Mouse (Mus musculus) hindbrain, embryonic 13.5 days (tissue): ENCODE data around the gene Mt1. TPM values are rescaled to one million over a fixed set of nuclear protein-coding genes. Genes with fewer than 3 reads are reported as not detected.

Experiments
- ATAC-seq: fragments of 200-750 bp; cut with Nextera tagmentation; 2 replicates; pipeline ENCODE4 v1.8.0; 2017; ENCODE audit warnings: moderate TSS enrichment; ENCODE audit not compliant: low FRiP score
- H3K27ac ChIP-seq: fragments of 300-500 bp; sonication (generic); 2 replicates; pipeline ENCODE4 v1.5.1; 2015; ENCODE audit warnings: inconsistent platforms, mild to moderate bottlenecking, moderate library complexity
- H3K27me3 ChIP-seq: fragments of 300-500 bp; sonication (generic); 2 replicates; pipeline ENCODE4 v1.6.1; 2015; ENCODE audit warnings: mild to moderate bottlenecking, inconsistent platforms
- H3K36me3 ChIP-seq: fragments of 300-500 bp; sonication (generic); 2 replicates; pipeline ENCODE4 v1.6.1; 2015; ENCODE audit warnings: mild to moderate bottlenecking, inconsistent platforms
- H3K4me1 ChIP-seq: fragments of 300-500 bp; sonication (generic); replicated peaks from 2 replicates; pipeline ENCODE4 v1.6.1; 2015; ENCODE audit warnings: inconsistent platforms
- H3K4me2 ChIP-seq: fragments of 300-500 bp; sonication (generic); 2 replicates; pipeline ENCODE4 v1.6.1; 2015; ENCODE audit warnings: inconsistent platforms, mild to moderate bottlenecking, moderate library complexity
- H3K4me3 ChIP-seq: fragments of 300-500 bp; sonication (generic); 2 replicates; pipeline ENCODE4 v1.5.1; 2015; ENCODE audit warnings: mild to moderate bottlenecking, inconsistent platforms
- H3K9ac ChIP-seq: fragments of 300-500 bp; sonication (generic); 2 replicates; pipeline ENCODE4 v1.6.1; 2015; ENCODE audit warnings: mild to moderate bottlenecking, inconsistent platforms
- H3K9me3 ChIP-seq: fragments of 300-500 bp; sonication (generic); 2 replicates; pipeline ENCODE4 v1.6.1; 2016; ENCODE audit warnings: inconsistent platforms
- WGBS: fragments of 180-500 bp; shearing (Covaris S2); methylation state at CpG from one replicate; pipeline ENCODE4 v1.1.7; 2015; 5-methylcytosine and 5-hydroxymethylcytosine counted together
- polyA plus RNA-seq: library from polyadenylated mRNA; unstranded; fragments of >200 nt; fragmentation: Nextera tagmentation; extraction: Ambion mirVana; gene quantifications from 2 replicates; pipeline ENCODE4 v1.2.1, GENCODE M21; 2015

The Mt1 gene
- polyA plus RNA-seq, 1 experiment from 2014 or later = 35.8 TPM

DNA sequence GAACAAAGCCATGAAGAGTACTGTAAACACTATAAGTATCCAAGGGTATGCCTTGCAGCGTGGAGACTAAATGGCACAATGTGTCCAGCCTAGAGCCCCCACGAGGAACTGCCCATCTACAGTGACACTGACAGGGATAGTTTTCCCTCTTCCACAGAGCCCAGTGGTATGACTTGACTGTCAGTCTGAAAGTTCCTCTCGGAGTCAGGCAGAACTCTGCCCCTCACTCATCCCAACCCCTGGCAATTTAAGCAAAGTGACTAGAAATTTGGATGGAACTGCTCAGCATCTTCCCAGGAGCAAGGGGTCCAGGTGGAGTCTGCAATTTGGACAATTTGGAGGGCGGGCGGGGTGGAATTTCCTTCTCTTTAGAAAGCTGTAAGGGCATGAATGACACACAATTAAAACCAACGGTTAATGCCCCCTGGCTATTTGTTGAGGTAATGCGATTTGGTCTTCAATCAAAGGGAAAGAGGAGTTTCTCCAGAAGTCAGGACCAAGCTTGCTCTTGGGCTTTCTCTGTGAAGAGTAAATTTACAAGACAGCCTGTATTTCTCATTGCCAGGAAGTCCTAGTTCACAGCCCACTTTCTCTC, 4.2 kb upstream of the Mt1 start:
- Histone ChIP-seq H3K4me2 (no peak overlapping the region), H3K9ac (no peak overlapping the region), H3K4me1 (peaks cover 35% of the 10 kb centered on the region), H3K27ac (no peak overlapping the region), H3K9me3 (no peaks in the 10 kb centered on the region), H3K4me3 (no peak overlapping the region), H3K36me3 (no peaks in the 10 kb centered on the region), H3K27me3 (peaks cover 100% of the 10 kb centered on the region)
- no peak for ATAC-seq
- WGBS = 30% methylated on average over 7 of the region's 7 CpGs

DNA sequence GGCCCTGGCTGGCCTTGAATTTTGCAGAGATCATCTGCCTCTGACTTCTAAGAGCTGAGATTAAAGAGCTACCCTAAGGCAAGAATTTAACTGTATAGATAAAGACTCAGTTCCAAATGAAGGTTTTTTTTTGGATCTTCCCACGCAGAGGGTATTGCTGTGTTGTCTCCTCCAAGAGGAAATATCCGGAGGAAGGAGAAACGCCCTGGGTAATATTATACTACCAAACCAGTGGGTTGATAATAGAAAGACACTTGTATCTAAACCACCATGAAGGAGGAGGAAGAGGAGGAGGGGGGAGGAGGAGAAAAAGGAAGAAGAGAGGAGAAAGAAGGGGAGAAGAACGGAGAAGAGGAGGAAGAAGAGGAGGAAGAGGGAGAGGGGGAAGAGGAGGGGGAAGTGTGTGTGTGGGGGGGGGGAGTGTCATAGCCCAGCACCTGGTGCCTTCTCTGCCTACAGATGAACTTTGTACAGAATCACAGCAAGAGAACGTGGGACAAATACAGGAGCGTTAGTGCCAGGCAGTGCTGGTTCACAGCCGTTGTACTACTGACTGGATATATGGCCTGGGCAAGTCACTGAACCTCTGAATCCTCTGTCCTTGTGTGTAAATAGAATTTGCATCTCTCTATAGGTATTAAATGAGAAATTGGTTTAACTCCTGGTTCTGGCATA, 1.0 kb upstream of the Mt1 start:
- 71% methylated on average over 7 of the region's 7 CpGs for WGBS
- no peaks in the 10 kb centered on the region for H3K9me3 ChIP-seq
- no peak overlapping the region for H3K9ac ChIP-seq
- no peak overlapping the region for H3K27ac ChIP-seq
- H3K36me3 ChIP-seq = no peaks in the 10 kb centered on the region
- H3K4me1 ChIP-seq = peaks cover 26% of the 10 kb centered on the region
- 0 out of 2 replicates have a peak overlapping the region, but pooled peaks have one; percentile 45 for H3K4me3 ChIP-seq
- ATAC-seq = no peak
- H3K27me3 ChIP-seq = peaks cover 98% of the 10 kb centered on the region
- H3K4me2 ChIP-seq = no peak overlapping the region

DNA sequence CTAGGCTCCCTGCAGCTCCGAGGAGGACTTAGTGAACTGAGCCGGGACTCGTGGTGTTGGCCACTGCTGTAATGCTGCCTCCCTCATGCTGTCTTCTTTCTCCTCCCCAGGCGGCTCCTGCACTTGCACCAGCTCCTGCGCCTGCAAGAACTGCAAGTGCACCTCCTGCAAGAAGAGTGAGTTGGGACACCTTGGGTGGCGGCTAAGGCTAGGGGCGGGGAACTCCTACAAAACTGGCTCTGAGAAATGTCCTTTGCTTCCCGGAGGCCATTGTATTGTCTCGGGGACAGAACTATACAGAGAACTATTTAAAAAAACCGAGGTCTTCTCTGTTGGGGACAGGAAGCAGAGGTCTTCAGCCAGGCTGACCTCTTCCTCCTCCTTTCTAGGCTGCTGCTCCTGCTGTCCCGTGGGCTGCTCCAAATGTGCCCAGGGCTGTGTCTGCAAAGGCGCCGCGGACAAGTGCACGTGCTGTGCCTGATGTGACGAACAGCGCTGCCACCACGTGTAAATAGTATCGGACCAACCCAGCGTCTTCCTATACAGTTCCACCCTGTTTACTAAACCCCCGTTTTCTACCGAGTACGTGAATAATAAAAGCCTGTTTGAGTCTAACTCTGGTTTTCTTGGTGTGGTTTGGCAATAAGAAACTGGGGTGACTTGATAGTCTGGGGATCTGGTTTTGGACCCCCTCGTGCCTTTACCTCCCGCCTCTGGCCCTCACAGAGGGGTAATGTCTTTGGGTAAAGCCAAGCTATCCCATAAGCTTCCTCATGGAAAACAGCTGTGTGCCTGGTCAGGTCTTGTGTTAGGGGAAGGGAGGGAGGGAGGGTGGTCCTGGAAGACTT, 1.1 kb downstream of the Mt1 start:
- peaks cover 25% of the 10 kb centered on the region for H3K4me1 ChIP-seq
- no peak overlapping the region for H3K27ac ChIP-seq
- 0 out of 2 replicates have a peak overlapping the region, but pooled peaks have one; percentile 35 for H3K9ac ChIP-seq
- H3K9me3 ChIP-seq = no peaks in the 10 kb centered on the region
- peaks cover 98% of the 10 kb centered on the region for H3K27me3 ChIP-seq
- H3K4me3 ChIP-seq = peak overlapping the region; percentile 45
- H3K4me2 ChIP-seq = peak overlapping the region; percentile 86
- 3% methylated on average over 25 of the region's 25 CpGs for WGBS
- ATAC-seq = no peak
- H3K36me3 ChIP-seq = no peaks in the 10 kb centered on the region

DNA sequence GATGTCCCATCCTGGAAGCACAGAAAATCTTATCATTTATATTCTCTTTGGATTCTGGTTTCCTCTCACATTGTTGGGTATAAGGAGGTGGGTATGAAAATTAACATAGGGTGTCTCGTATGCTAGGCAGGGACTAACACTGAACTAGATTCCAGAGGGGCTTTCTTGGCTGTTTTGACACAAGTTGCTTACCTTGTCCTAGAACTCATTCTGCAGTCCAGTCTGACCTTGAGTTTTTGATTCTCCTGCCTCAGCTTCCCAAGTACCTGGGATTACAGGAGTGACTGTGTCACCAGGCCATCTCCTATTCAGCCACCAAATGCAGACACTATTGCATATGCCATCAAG, 1.7 kb downstream of the Mt1 start:
- WGBS = 83% methylated on average over 1 of the region's 1 CpGs
- no peak for ATAC-seq
- no peak overlapping the region for H3K4me2 ChIP-seq

DNA sequence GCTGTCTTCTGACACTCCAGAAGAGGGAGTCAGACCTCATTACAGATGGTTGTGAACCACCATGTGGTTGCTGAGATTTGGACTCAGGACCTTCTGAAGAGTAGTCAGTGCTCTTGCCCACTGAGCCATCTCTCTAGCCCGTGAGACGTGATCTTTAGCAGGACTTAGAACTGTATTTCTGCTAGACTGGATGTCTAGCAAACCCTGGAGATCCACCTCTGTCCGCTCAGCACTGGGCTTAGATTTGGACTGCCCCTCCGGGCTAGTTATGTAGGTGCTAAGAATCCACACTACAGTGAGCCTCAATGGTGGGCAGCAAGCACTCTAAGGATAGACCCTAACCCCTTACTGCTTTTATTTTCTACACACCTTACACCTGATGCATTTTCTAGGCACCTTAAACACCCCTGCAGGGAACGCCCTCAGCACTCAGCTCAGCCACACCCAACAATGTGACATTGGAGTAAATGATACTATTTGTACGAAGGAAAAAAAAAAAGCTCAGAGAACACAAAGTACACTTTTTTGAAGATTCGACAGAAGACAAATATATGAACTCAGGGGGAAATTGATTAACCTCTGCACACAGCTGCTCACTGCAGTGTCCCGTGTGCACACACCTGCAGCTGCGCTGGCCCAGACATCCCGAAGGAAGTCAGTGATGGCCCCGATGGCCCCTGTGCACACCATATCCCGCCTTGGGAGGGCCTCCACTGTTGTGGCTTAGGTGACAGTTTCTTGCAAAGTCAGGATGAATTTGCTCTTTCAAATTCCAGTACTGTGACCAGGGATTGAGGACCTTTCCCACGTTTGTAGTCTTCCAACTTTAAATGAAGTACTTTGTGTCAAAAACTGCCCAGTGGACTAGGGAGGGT, 3.4 kb downstream of the Mt1 start:
- no peak for ATAC-seq
- Histone ChIP-seq H3K4me3 (no peak overlapping the region), H3K36me3 (no peaks in the 10 kb centered on the region), H3K4me2 (no peak overlapping the region), H3K9me3 (no peaks in the 10 kb centered on the region), H3K27ac (no peak overlapping the region), H3K27me3 (peaks cover 97% of the 10 kb centered on the region), H3K4me1 (peaks cover 37% of the 10 kb centered on the region), H3K9ac (no peak overlapping the region)
- WGBS = 62% methylated on average over 13 of the region's 13 CpGs

More for the DNA sequence above, 1.7 kb downstream of the Mt1 start:
- H3K36me3 ChIP-seq = no peaks in the 10 kb centered on the region
- H3K27ac ChIP-seq = no peak overlapping the region
- H3K4me1 ChIP-seq = peaks cover 25% of the 10 kb centered on the region
- H3K4me3 ChIP-seq = no peak overlapping the region
- peaks cover 97% of the 10 kb centered on the region for H3K27me3 ChIP-seq
- H3K9me3 ChIP-seq = no peaks in the 10 kb centered on the region
- no peak overlapping the region for H3K9ac ChIP-seq

DNA sequence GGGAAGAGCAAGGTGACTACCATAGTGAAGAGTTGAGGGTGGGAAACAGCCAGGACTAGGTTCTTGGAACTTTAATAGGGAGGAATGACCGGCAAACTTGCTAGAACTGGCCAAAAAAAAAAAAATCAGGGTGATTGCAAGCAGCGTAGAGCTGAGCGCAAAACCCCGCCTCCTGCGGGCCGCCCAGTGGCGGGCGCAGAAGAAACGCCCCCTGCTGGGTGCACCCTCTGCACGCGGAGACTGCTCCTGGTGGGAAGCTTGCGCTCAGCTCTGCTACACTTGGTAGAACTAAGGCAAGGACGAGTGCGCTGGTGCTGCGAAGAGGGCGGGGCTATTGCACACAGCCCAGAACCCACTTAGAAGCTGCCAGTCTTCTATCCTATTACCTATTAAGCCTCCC, 4.2 kb downstream of the Mt1 start:
- Histone ChIP-seq H3K36me3 (no peaks in the 10 kb centered on the region), H3K27ac (no peak overlapping the region), H3K9me3 (no peaks in the 10 kb centered on the region), H3K9ac (no peak overlapping the region), H3K27me3 (peaks cover 95% of the 10 kb centered on the region), H3K4me3 (peak overlapping the region; percentile 13), H3K4me2 (peak overlapping the region; percentile 42), H3K4me1 (peaks cover 45% of the 10 kb centered on the region)
- peak; percentile 27; the same call in 1 of the 2 replicates for ATAC-seq
- under 1% methylated on average over 16 of the region's 16 CpGs for WGBS

DNA sequence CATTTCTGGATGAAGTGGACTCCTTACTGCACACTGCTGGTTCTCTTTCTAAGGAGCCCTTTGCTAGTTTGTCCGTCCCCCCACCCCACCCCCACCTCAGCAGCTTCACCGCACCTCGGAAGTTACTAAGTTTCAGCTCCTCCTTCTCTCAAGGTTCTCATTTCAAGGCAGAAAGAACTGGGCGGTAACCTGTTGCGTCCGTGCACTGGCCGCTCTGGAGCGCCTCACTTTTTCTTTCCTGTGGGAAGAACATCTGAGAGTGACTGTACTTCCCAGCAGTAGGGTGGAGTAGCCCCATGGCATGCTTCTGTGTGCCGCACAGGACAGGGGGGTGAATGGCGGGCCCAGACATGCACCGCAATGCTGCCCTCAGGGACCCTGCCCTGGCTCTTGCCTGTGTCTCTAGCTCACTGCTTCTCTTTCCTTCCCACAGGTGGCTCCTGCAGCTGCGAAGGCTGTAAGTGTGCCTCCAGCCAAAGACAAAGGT, 5.5 kb downstream of the Mt1 start:
- H3K27me3 ChIP-seq = peaks cover 87% of the 10 kb centered on the region
- 28% methylated on average over 12 of the region's 12 CpGs for WGBS
- ATAC-seq = no peak

DNA sequence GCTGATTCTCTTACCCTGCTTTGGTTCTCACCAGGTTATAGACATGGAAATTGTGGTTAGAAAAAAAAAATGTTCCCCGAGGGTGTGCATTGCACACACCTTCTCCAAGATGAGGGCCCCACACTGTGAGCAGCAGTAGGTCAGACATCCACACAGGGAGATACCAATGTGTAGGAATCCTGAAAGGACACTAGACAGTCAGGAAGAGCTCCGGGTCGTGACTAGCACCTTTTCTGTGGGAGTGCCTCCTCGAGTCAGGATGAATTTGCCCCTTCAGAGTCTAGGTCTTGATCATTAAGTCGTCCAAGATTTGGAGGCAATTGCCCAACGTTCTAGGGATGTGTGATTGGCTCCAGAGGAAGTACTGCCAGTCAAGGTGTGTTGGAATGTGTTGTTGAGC, 6.9 kb downstream of the Mt1 start:
- H3K36me3 ChIP-seq = no peaks in the 10 kb centered on the region
- no peak overlapping the region for H3K4me2 ChIP-seq
- no peak overlapping the region for H3K9ac ChIP-seq
- H3K4me1 ChIP-seq = peaks cover 27% of the 10 kb centered on the region
- ATAC-seq = no peak
- H3K27me3 ChIP-seq = peaks cover 81% of the 10 kb centered on the region
- 72% methylated on average over 6 of the region's 6 CpGs for WGBS
- no peak overlapping the region for H3K27ac ChIP-seq
- H3K9me3 ChIP-seq = no peaks in the 10 kb centered on the region
- H3K4me3 ChIP-seq = no peak overlapping the region

More for the DNA sequence above, 5.5 kb downstream of the Mt1 start:
- Histone ChIP-seq H3K36me3 (no peaks in the 10 kb centered on the region), H3K9me3 (no peaks in the 10 kb centered on the region), H3K27ac (no peak overlapping the region), H3K9ac (no peak overlapping the region), H3K4me3 (no peak overlapping the region), H3K4me1 (peaks cover 36% of the 10 kb centered on the region), H3K4me2 (no peak overlapping the region)

DNA sequence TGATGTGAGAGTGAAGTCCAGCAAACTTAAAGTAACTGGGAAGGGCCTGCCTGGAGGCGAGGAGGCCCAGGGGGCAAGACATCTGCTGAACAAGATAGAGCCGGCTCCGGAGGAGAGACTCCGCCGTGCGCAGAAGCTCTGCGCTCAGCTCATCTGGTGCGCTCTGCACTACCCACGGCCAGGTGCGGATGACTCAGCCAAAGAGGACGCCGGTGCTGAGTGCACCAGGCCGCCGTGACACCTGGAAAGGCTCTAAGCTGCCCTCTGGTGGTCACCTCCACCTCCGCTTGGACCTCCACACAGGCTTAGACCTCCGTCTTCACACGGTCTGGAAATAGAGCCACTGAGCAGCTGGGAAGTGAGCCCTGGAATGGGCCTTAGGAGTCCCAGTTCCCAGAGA, 7.7 kb downstream of the Mt1 start:
- ATAC-seq = peak; percentile 62
- no peaks in the 10 kb centered on the region for H3K9me3 ChIP-seq
- H3K4me2 ChIP-seq = peak overlapping the region; percentile 36

DNA sequence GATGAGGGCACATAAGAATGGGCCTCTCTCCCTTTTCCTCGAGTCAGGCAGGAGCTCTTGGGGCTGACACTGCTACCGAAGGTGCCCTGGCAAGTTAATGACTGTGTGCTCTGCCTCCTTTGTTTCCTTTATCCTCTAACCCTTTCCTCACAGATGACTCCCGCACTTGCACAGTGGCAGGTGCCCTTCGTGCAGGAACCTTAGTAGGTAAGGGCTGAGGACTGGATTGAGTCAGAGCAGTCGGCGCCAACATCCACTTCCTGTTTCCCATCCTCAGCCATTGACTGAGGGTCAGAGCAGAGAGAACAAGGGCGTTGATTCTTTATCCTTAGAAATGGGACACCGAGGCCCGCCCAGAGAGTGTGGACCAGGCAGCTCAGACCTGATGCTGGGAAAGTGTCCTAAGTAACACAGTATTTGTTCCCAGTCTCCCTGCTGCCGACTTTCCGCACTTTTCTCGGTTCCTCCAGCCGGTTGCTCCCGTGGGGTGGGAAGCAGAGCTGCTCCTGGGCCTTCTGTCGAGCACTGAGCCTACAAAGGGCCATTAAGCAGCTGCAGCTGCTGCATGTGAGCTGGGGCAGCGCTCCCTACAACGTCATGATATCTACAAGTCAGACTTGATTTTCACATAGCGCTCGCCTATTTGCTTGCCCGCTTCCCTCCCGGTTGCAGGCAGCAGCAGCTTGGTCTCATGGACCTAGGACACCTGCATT, 8.6 kb downstream of the Mt1 start:
- Histone ChIP-seq H3K27me3 (peaks cover 66% of the 10 kb centered on the region), H3K9ac (no peak overlapping the region), H3K4me3 (no peak overlapping the region), H3K9me3 (no peaks in the 10 kb centered on the region), H3K4me1 (peaks cover 35% of the 10 kb centered on the region), H3K4me2 (peak overlapping the region; percentile 36), H3K27ac (no peak overlapping the region), H3K36me3 (no peaks in the 10 kb centered on the region)
- 22% methylated on average over 21 of the region's 21 CpGs for WGBS
- no peak for ATAC-seq

More for the DNA sequence above, 7.7 kb downstream of the Mt1 start:
- Histone ChIP-seq H3K4me3 (no peak overlapping the region), H3K27ac (no peak overlapping the region), H3K36me3 (no peaks in the 10 kb centered on the region), H3K4me1 (peaks cover 33% of the 10 kb centered on the region), H3K9ac (no peak overlapping the region), H3K27me3 (peaks cover 75% of the 10 kb centered on the region)
- WGBS = 5% methylated on average over 17 of the region's 17 CpGs

DNA sequence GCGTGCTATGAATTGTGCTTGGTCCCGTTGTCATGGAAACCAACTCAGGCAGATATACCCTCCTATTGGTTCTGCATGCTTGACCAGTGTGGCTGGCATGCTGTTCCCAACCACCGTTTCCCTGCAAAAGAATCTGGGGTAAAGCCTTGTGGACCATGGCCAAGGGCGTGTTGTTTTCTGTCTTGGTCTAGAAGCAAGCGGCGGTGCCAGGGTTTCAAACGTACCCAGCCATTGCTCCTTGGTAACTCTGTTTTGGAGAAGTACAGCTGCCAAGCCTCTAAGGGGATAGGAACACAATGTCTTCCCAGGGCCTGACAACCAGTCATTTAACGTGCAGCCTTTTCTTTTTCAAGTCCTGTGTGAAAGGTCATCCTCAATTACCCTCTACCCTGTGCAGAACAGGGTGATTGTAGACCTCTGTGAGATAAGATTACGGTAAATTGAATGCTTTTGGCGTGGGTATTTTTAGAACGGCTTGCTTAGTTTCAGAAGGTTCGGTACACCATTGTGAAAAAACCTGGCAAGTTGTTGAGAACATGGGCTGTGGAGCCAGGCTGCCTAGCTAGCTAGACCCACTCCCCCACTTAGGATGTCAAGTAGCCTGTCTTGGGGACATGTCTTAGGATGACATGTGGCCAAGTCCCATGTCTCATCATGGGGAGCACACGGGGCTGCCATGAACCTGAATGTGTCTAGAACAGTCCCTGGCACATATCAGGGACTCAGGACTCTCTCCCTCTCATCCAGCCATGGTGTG, 10.6 kb downstream of the Mt1 start:
- Histone ChIP-seq H3K4me1 (peaks cover 28% of the 10 kb centered on the region), H3K9ac (no peak overlapping the region), H3K36me3 (no peaks in the 10 kb centered on the region), H3K9me3 (no peaks in the 10 kb centered on the region), H3K27me3 (peaks cover 46% of the 10 kb centered on the region), H3K27ac (peak overlapping the region; percentile 35; the same call in 1 of the 2 replicates), H3K4me2 (no peak overlapping the region), H3K4me3 (no peak overlapping the region)
- 50% methylated on average over 13 of the region's 13 CpGs for WGBS
- ATAC-seq = peak; percentile 34
